Mouse (Mus musculus): ENCODE measurements around the gene Tmem14c.

- TF ChIP-seq CTCF (IDR thresholded peaks at IDR 0.05; ENCODE audit: borderline replicate concordance, control insufficient read depth, extremely low read depth, insufficient read depth, low read length, poor library complexity), result no peak
- no peak for TF ChIP-seq POLR2A (IDR thresholded peaks at IDR 0.05; ENCODE audit: control insufficient read depth, extremely low read depth, insufficient read depth, low read length, poor library complexity)
Observed at GRCm38 (mm10) chr13:41051965-41052364, 35.9 kb downstream of the Tmem14c start.
